Comparison of ENCODE assay signal across 17 mouse cellular contexts in the genomic region with DNA sequence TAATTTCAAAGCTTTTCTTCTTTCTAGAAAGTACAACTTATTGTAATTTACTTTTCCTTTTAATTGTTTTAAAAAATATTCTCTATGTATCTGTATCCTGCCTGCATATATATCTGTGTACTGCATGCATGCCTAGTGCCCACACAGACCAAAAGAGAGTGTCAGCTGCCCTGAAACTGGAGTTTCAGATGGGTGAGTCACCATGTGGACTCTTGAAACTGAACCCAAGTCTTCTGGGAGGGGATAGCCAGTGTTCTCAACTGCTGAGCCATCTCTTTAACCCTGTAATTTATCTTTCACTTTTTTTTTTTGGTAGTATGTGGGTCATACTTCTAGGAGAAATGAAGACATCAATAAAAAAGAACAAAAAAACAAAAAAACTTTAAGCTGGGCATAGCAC.
"Had no signal": no experiment of that assay in that cellular context is flagged by ENCODE, and none has a peak within 500 bp of the region (broad histone marks: within the 10 kb centered on the region; RNA-seq: fewer than 3 reads in every experiment).

No protein-coding gene starts in this region.

- H3K4me1 ChIP-seq: midbrain, embryonic 10.5 days had no signal

- H3K27me3 ChIP-seq: liver, embryonic 13.5 days; lung, embryonic 15.5 days; megakaryocyte, embryonic 14.5 days; neural tube, embryonic 13.5 days; stomach, embryonic 15.5 days had no signal

- H3K4me3 ChIP-seq: liver, embryonic 13.5 days; lung, embryonic 15.5 days; megakaryocyte, embryonic 14.5 days; midbrain, embryonic 10.5 days; neural tube, embryonic 13.5 days; stomach, embryonic 15.5 days had no signal

- H3K9ac ChIP-seq: liver, embryonic 13.5 days; lung, embryonic 15.5 days; neural tube, embryonic 13.5 days; stomach, embryonic 15.5 days had no signal

- H3K4me2 ChIP-seq: liver, embryonic 13.5 days; lung, embryonic 15.5 days; neural tube, embryonic 13.5 days; stomach, embryonic 15.5 days had no signal

- DNase-seq: kidney, adult 18-20 months; kidney, adult 9 months; kidney, postnatal 14 days; kidney, postnatal 4 days; liver, embryonic 13.5 days; lung, postnatal 10 days; lung, postnatal 36 days; midbrain, embryonic 14.5 days; retina, postnatal 1 day; right cerebral cortex, postnatal 25 days; spleen, adult 18-20 months; thymus, postnatal 25 days had no signal

- H3K27ac ChIP-seq: liver, embryonic 13.5 days; lung, embryonic 15.5 days; midbrain, embryonic 10.5 days; neural tube, embryonic 13.5 days; stomach, embryonic 15.5 days had no signal

- H3K9me3 ChIP-seq: liver, embryonic 13.5 days; lung, embryonic 15.5 days; megakaryocyte, embryonic 14.5 days; midbrain, embryonic 10.5 days; neural tube, embryonic 13.5 days; stomach, embryonic 15.5 days had no signal

- H3K36me3 ChIP-seq: liver, embryonic 13.5 days; lung, embryonic 15.5 days; midbrain, embryonic 10.5 days; neural tube, embryonic 13.5 days; stomach, embryonic 15.5 days had no signal
